20 mouse cellular contexts compared by ENCODE assay signal in genomic region chr8:22134078-22134749, GRCm38 (mm10). TPM values are rescaled to one million over a fixed set of nuclear protein-coding genes. Genes with fewer than 3 reads are reported as not detected.
DNase-seq lines count a peak whose midpoint lies in the region; ATAC-seq and TF ChIP-seq lines count a peak whose summit lies in the region.
"Had no signal": no experiment of that assay in that cellular context is flagged by ENCODE, and none has a peak within 500 bp of the region (broad histone marks: within the 10 kb centered on the region; RNA-seq: fewer than 3 reads in every experiment).

No protein-coding gene starts in this region.

- H3K36me3 ChIP-seq in kidney, embryonic 15.5 days, result peaks cover 8% of the 10 kb centered on the region; the same call in 1 of the 2 replicates
- no peaks in the 10 kb centered on the region for H3K36me3 ChIP-seq in kidney, adult 2 months (ENCODE audit: control insufficient read depth, insufficient read depth, low read length)
- H3K36me3 ChIP-seq in liver, embryonic 16.5 days (ENCODE audit: control insufficient read depth, insufficient read depth), result no peaks in the 10 kb centered on the region
- H3K36me3 ChIP-seq in kidney, embryonic 14.5 days (ENCODE audit: control insufficient read depth, insufficient read depth, low read length), result peaks cover 6% of the 10 kb centered on the region; the same call in 1 of the 2 replicates

- DNase-seq in kidney, adult 2 months, result no peak
- DNase-seq in Patski (ENCODE audit: low read depth, low spot score), result no peak
- DNase-seq in adrenal gland, postnatal 36 days, result no peak
- DNase-seq: cerebellum, adult 9-10 months; gastrocnemius, postnatal 10 days; kidney, postnatal 10 days; right cerebral cortex, postnatal 25 days; thymus, postnatal 36 days had no signal

- H3K27me3 ChIP-seq in kidney, embryonic 15.5 days, result no peaks in the 10 kb centered on the region
- H3K27me3 ChIP-seq in kidney, adult 2 months (replicated peaks; ENCODE audit: control insufficient read depth, insufficient read depth, low read length), result no peaks in the 10 kb centered on the region
- no peaks in the 10 kb centered on the region for H3K27me3 ChIP-seq in Patski
- H3K27me3 ChIP-seq in liver, embryonic 16.5 days (ENCODE audit: control insufficient read depth, insufficient read depth, low read depth, low read length), result no peaks in the 10 kb centered on the region
- H3K27me3 ChIP-seq in kidney, embryonic 14.5 days (ENCODE audit: control insufficient read depth, insufficient read depth, low read length), result no peaks in the 10 kb centered on the region
- H3K27me3 ChIP-seq: forebrain, embryonic 12.5 days; heart, embryonic 13.5 days; midbrain, embryonic 12.5 days had no signal

- TF ChIP-seq POLR2A in kidney, adult 2 months (IDR thresholded peaks at IDR 0.05; ENCODE audit: low read depth, low read length), result no peak

- H3K4me3 ChIP-seq in kidney, embryonic 15.5 days (replicated peaks), result no peak overlapping the region
- H3K4me3 ChIP-seq in kidney, adult 2 months (ENCODE audit: insufficient read depth, low read depth, low read length), result no peak overlapping the region
- peak overlapping the region; percentile 4; the same call in 1 of the 2 replicates for H3K4me3 ChIP-seq in liver, embryonic 16.5 days (ENCODE audit: low read depth, low read length)
- H3K4me3 ChIP-seq in kidney, embryonic 14.5 days (ENCODE audit: low read length), result no peak overlapping the region
- H3K4me3 ChIP-seq: forebrain, embryonic 12.5 days; heart, embryonic 13.5 days; midbrain, embryonic 12.5 days; myocyte had no signal

- no peak overlapping the region for H3K9ac ChIP-seq in kidney, embryonic 15.5 days
- 0 out of 2 replicates have a peak overlapping the region, but pooled peaks have one; percentile 26 for H3K9ac ChIP-seq in liver, embryonic 16.5 days (ENCODE audit: low read depth, low read length)
- H3K9ac ChIP-seq in kidney, embryonic 14.5 days (ENCODE audit: low read depth, low read length), result no peak overlapping the region
- H3K9ac ChIP-seq: forebrain, embryonic 12.5 days; heart, embryonic 13.5 days; midbrain, embryonic 12.5 days had no signal

- POLR2A ChIA-PET in Patski (lab: Charles Lee), result no interaction called here

- TF ChIP-seq CTCF in kidney, adult 2 months (conservative IDR thresholded peaks at IDR 0.05; ENCODE audit: insufficient read depth, insufficient read length, low read depth, low read length), result no peak
- TF ChIP-seq CTCF in Patski (IDR thresholded peaks at IDR 0.05), result no peak

- CTCF ChIA-PET in Patski (lab: Charles Lee), result no interaction called here

- ATAC-seq in kidney, embryonic 15.5 days (replicated peaks; ENCODE audit: low FRiP score), result peak; percentile 69
- ATAC-seq in Patski, result peak; percentile 38
- peak; percentile 80 for ATAC-seq in common myeloid progenitor, adult 5-6 weeks (replicated peaks; ENCODE audit: low read depth, poor library complexity, severe bottlenecking)
- ATAC-seq in liver, embryonic 16.5 days (ENCODE audit: low read depth), result peak; percentile 98
- ATAC-seq in kidney, embryonic 14.5 days (ENCODE audit: low FRiP score, low TSS enrichment), result no peak
- ATAC-seq: hindbrain, embryonic 16.5 days; lung, postnatal 0 days had no signal

- no peaks in the 10 kb centered on the region for H3K4me1 ChIP-seq in kidney, embryonic 15.5 days
- no peaks in the 10 kb centered on the region for H3K4me1 ChIP-seq in kidney, adult 2 months (ENCODE audit: control insufficient read depth, insufficient read depth, low read length)
- H3K4me1 ChIP-seq in liver, embryonic 16.5 days (ENCODE audit: control insufficient read depth, low read depth, low read length), result peaks cover 18% of the 10 kb centered on the region
- H3K4me1 ChIP-seq in kidney, embryonic 14.5 days (ENCODE audit: control insufficient read depth, insufficient read depth, low read length), result no peaks in the 10 kb centered on the region
- H3K4me1 ChIP-seq: forebrain, embryonic 12.5 days; midbrain, embryonic 12.5 days had no signal

- WGBS in kidney, embryonic 15.5 days, result 90% methylated on average over 7 of the region's 7 CpGs
- WGBS in kidney, adult 2 months, result 91% methylated on average over 7 of the region's 7 CpGs
- WGBS in liver, embryonic 16.5 days (ENCODE audit: insufficient replicate concordance), result 41% methylated on average over 7 of the region's 7 CpGs
- 92% methylated on average over 7 of the region's 7 CpGs for WGBS in kidney, embryonic 14.5 days

- in situ Hi-C loops in Patski (cut with MboI; ENCODE audit: low pct_unique_long_range_greater_than_20kb), result no loop called here

- H3K9me3 ChIP-seq in kidney, embryonic 15.5 days (replicated peaks), result no peaks in the 10 kb centered on the region
- H3K9me3 ChIP-seq in liver, embryonic 16.5 days (replicated peaks; ENCODE audit: control insufficient read depth, low read length), result no peaks in the 10 kb centered on the region
- H3K9me3 ChIP-seq in kidney, embryonic 14.5 days (ENCODE audit: control insufficient read depth, low read length), result no peaks in the 10 kb centered on the region
- H3K9me3 ChIP-seq: forebrain, embryonic 12.5 days; heart, embryonic 13.5 days; midbrain, embryonic 12.5 days had no signal

- H3K4me2 ChIP-seq in kidney, embryonic 15.5 days, result no peak overlapping the region
- peak overlapping the region; percentile 52 for H3K4me2 ChIP-seq in liver, embryonic 16.5 days (ENCODE audit: low read depth, low read length)
- H3K4me2 ChIP-seq in kidney, embryonic 14.5 days (replicated peaks; ENCODE audit: low read depth, low read length), result no peak overlapping the region
- H3K4me2 ChIP-seq: forebrain, embryonic 12.5 days; heart, embryonic 13.5 days; midbrain, embryonic 12.5 days had no signal

- no peak overlapping the region for H3K27ac ChIP-seq in kidney, embryonic 15.5 days
- H3K27ac ChIP-seq in kidney, adult 2 months (ENCODE audit: insufficient read depth, low read depth, low read length), result no peak overlapping the region
- peak overlapping the region; percentile 90 for H3K27ac ChIP-seq in liver, embryonic 16.5 days (ENCODE audit: low read length)
- no peak overlapping the region for H3K27ac ChIP-seq in kidney, embryonic 14.5 days (ENCODE audit: low read depth, low read length)
- H3K27ac ChIP-seq: forebrain, embryonic 12.5 days; heart, embryonic 13.5 days; midbrain, embryonic 12.5 days had no signal

RNA-seq across cellular contexts. Expression of gene Nek5, which starts 9.4 kb away (rescaled TPM):
- polyA plus RNA-seq in kidney, embryonic 15.5 days (2015; fragmentation: Nextera tagmentation; extraction: Ambion mirVana), result 0.28 and 0.38 TPM in 2 replicates
- 0.59 and 0.65 TPM in 2 replicates for polyA plus RNA-seq in kidney, adult 2 months (2012; rRNA removed)
- 3.4 TPM for polyA plus RNA-seq in Patski (2021)
- total RNA-seq in common myeloid progenitor, adult 5-6 weeks (2017), result not detected in 2 replicates
- 0.06 and 0.15 TPM in 2 replicates for polyA plus RNA-seq in liver, embryonic 16.5 days (2015; fragmentation: Nextera tagmentation; extraction: Ambion mirVana)
- 1 to 10 TPM; 5.9 to 7.4 TPM for total RNA-seq in adrenal gland, postnatal 36 days (2021)
- polyA plus RNA-seq in kidney, embryonic 14.5 days (2014; fragmentation: Nextera tagmentation; extraction: Ambion mirVana), result 0.10 TPM in 1 of 2 replicates, not detected in the other
- total RNA-seq: gastrocnemius, postnatal 10 days had no signal
- polyA plus RNA-seq: embryonic facial prominence, embryonic 11.5 days; limb, embryonic 11.5 days; myocyte had no signal

RNA-seq across cellular contexts. Expression of gene Nek3, which starts 32.0 kb away (rescaled TPM):
- polyA plus RNA-seq in kidney, embryonic 15.5 days (2015; fragmentation: Nextera tagmentation; extraction: Ambion mirVana), result 4.8 and 5.5 TPM in 2 replicates
- 1.6 and 1.7 TPM in 2 replicates for polyA plus RNA-seq in kidney, adult 2 months (2012; rRNA removed)
- 7.3 TPM for polyA plus RNA-seq in Patski (2021)
- 2.8 and 5.7 TPM in 2 replicates for total RNA-seq in common myeloid progenitor, adult 5-6 weeks (2017)
- polyA plus RNA-seq in liver, embryonic 16.5 days (2015; fragmentation: Nextera tagmentation; extraction: Ambion mirVana), result 1.3 and 1.4 TPM in 2 replicates
- total RNA-seq in adrenal gland, postnatal 36 days (2021), result 1 to 10 TPM; 4.6 to 4.9 TPM
- 4.7 and 6.8 TPM in 2 replicates for polyA plus RNA-seq in kidney, embryonic 14.5 days (2014; fragmentation: Nextera tagmentation; extraction: Ambion mirVana)

RNA-seq across cellular contexts. Expression of gene Ckap2, which starts 51.4 kb away (rescaled TPM):
- polyA plus RNA-seq in kidney, embryonic 15.5 days (2015; fragmentation: Nextera tagmentation; extraction: Ambion mirVana), result 39.9 and 41.7 TPM in 2 replicates
- 0.38 and 0.64 TPM in 2 replicates for polyA plus RNA-seq in kidney, adult 2 months (2012; rRNA removed)
- polyA plus RNA-seq in Patski (2021), result 30.9 TPM
- 52.3 and 54.7 TPM in 2 replicates for total RNA-seq in common myeloid progenitor, adult 5-6 weeks (2017)
- polyA plus RNA-seq in liver, embryonic 16.5 days (2015; fragmentation: Nextera tagmentation; extraction: Ambion mirVana), result 19.9 and 22.1 TPM in 2 replicates
- total RNA-seq in adrenal gland, postnatal 36 days (2021), result 1 to 10 TPM; 5.2 to 5.6 TPM
- polyA plus RNA-seq in kidney, embryonic 14.5 days (2014; fragmentation: Nextera tagmentation; extraction: Ambion mirVana), result 37.8 and 47.7 TPM in 2 replicates

RNA-seq across cellular contexts. Expression of gene Vps36, which starts 58.4 kb away (rescaled TPM):
- polyA plus RNA-seq in kidney, embryonic 15.5 days (2015; fragmentation: Nextera tagmentation; extraction: Ambion mirVana), result 38.3 and 40.6 TPM in 2 replicates
- 12.0 and 15.0 TPM in 2 replicates for polyA plus RNA-seq in kidney, adult 2 months (2012; rRNA removed)
- polyA plus RNA-seq in Patski (2021), result 29.6 TPM
- 39.9 and 43.4 TPM in 2 replicates for total RNA-seq in common myeloid progenitor, adult 5-6 weeks (2017)
- 7.5 and 7.6 TPM in 2 replicates for polyA plus RNA-seq in liver, embryonic 16.5 days (2015; fragmentation: Nextera tagmentation; extraction: Ambion mirVana)
- total RNA-seq in adrenal gland, postnatal 36 days (2021), result 10 to 100 TPM; 37.5 to 40.4 TPM
- 39.0 and 40.0 TPM in 2 replicates for polyA plus RNA-seq in kidney, embryonic 14.5 days (2014; fragmentation: Nextera tagmentation; extraction: Ambion mirVana)

Comparison
In these comparisons a context has a peak if more than half of its experiments do, and no peak if none do; other contexts are left out.
1. RNA of gene Ckap2, which starts 51.4 kb away (polyA plus RNA-seq): 37.8 to 47.7 TPM in kidney, embryonic 14.5 days, 39.9 to 41.7 TPM in kidney, embryonic 15.5 days, 30.9 TPM in Patski (single experiment) and 19.9 to 22.1 TPM in liver, embryonic 16.5 days; 0.38 to 0.64 TPM in kidney, adult 2 months; every median in the first group is over 10 times any median in the second.